Mouse (Mus musculus) ZHBTc4 (cell line): Measurements from ENCODE around the gene E330017A01Rik.

ENCODE experiments used
- DNase-seq: peaks from one replicate; pipeline ENCODE4 v3.0.0-alpha.2; 2011; ENCODE audit warnings: low read depth, low spot score

E330017A01Rik gene

DNA sequence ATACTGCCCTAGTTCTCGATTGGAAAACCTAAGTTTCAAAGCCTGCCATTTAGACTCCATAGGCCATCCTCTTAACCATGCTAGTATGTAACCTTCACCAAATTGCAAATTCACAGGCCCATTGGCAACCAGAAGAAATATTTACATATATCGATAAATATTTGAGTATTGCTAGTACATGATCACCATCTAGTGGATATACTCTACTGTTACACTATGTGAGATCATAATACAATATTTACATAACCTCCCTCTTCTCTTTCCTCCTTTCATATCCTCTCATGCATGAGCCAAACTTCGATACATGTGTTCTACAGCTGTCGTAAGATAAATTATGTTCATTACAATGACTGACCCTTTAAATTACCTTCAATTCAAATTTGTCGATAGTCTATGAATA, 24.5 kb upstream of the E330017A01Rik start:
- DNase-seq = no peak

DNA sequence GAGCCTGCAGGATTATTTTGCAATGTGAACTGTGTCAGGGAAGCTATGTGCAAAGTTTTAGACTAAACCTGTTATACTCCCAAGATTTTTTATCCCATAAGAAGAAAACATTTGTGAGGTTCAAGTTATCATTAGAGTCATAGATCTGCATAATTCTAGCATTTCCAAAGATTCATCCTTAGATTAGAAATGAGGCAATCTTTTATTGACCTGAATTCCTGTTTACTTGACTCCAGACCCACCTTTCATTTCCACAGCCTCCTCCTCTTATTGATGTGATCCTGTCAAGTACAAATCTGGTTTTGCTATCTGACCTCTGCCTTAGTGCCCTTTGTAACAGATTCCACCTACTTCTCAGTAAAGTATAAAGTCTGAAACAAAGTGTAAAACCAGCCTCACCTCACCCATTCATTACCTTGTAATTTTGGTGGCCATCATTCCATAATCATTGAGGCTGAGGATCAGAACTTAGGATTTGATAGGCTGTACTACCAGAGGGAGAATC, 23.8 kb upstream of the E330017A01Rik start:
- DNase-seq = no peak

DNA sequence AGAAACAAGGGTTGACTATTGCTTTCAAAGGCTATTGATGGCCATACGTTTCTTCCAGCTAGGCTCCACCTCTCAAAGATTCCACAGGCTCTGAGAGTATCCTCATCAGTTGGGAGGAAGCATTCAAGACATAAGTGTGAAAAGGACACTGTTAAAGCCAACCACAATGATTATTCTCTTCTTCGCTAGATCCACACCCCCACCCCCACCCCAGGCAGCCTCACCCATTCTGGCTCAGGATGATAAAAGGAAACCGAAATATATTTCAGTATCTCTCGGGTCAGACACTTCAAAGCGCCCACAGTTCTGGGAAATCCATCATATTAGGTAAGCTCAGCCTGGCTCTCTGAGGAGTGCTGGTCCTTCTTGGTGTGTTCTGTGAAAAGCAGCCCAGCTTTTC, 23.3 kb upstream of the E330017A01Rik start:
- DNase-seq = no peak

DNA sequence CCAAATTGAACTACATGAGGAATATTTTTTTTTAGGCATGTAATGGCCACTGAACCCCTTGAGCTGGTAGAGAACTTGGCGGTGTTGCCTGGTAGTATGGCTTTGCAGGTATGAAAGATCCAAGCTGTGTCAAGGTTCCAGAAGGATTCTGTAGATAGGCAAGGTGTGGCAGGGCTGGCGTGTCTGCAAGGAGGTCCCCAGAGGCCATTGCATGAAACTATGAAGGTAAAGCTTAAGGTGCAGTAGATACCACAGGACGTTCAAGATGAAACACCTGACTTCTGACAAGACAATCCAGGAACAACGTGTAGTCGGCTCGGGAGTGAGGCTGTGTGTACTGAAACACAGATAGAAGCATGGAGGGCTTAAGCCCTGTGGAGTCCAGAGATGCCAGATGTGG, 20.1 kb upstream of the E330017A01Rik start:
- DNase-seq = no peak

DNA sequence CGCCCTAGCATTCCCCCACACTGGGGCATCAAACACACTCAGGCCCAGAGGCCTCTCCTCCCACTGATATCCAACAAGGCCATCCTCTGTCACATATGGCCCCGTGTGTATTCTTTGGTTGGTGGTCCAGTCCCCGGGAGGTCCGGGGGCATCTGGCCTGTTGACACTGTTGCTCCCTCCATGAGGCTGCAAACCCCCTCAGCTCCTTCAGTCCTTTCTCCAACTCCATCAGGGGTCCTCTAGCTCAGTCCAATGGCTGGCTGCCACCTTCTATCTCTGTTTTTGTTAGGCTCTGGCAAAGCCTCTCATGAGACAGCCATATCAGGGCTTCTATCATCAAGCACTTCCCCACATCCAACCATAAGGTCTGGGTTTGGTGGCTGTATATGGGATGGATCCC, 18.0 kb upstream of the E330017A01Rik start:
- no peak for DNase-seq

DNA sequence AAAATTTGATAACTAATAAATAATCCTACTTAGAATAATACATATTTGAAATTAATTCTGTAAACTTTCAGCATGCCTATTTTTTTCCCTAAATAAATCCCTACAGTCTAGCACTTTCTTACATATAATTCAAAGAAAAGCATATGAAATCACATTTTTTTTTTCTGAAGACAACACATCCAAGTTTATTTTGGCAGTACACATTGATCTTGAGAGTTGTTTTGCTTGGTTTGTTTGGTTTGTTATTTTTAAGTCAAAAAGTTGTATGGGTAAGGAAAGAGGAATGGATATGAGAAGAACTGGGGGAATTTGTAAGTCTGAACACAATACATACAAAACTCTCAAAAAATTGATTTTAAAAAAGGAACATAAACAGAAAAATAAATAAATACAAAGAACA, 17.2 kb upstream of the E330017A01Rik start:
- DNase-seq = no peak

DNA sequence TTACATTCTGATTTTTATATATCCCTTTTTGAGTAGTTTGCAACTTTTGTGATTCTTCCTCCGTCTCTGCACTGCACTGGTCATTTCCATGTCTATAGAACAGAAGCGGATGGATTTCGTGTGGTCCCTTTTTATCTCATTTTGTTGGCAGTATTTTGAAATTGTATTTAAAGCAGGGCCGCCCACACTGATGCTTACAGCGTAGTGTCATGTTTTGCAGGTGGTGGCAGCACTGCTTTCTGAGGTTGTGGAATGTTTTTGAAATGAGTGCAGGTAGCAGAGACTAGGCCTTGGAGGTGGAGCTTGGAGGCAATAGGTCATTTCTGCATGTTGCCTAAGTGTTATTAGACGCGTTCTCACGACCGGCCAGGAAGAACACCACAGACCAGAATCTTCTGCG, 11.4 kb upstream of the E330017A01Rik start:
- no peak for DNase-seq

DNA sequence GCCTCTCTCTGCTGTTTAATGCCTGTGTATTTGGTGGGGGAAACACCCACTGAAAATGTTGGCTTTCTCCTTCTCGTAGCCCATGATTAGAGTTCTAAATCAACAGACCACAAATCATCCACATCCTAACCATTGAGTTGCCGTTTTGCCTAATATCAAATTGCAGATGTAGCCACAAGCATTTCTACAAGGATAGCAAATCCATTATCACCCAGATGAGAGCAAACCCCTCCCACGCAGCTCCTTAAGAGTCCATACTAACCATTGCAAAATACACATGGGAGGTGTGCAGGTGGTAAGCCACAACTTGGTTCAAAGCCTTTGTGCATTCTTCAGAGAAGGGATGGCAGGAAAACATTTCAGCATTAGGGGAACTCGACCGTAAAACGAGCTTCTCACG, 523 bp downstream of the E330017A01Rik start:
- DNase-seq = no peak

DNA sequence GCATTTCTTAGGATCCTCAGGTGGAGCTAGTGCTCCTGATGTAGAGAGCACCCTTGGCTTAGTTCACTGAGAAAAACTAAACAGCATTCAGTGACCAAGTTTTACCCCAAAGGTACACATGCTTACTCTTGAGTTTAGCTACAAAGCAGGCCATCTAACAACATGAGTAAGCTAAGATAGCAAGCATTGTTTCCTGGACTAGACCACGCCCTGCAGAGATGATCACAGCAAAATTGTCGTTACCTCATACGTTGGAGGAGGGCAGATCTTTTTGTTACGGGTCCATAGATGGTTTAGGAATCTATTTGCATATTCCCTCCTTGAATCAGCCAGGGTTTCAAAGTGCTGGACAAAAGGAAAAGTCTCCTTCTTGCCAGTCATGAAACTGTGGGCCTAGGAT, 1.1 kb downstream of the E330017A01Rik start:
- no peak for DNase-seq

DNA sequence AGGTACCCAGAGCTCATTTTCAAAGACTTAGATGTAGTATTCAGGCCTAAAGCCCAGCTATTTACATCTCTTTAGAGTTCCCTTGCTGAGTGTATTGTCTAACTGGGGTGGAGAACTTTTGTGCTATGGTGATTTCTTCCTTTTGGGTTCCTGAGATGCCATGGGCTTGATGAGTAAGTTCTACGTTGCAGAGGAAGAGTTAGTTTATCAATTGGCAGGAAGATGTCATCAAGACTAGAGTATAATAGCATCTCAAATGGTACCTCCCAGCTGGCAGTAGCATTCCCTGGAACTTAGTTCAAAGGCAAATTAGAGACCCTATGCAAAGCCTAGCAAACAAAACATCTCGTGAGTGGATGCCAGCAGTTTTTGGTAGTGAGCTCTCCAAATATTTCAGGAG, 2.7 kb downstream of the E330017A01Rik start:
- peak; percentile 70 for DNase-seq

DNA sequence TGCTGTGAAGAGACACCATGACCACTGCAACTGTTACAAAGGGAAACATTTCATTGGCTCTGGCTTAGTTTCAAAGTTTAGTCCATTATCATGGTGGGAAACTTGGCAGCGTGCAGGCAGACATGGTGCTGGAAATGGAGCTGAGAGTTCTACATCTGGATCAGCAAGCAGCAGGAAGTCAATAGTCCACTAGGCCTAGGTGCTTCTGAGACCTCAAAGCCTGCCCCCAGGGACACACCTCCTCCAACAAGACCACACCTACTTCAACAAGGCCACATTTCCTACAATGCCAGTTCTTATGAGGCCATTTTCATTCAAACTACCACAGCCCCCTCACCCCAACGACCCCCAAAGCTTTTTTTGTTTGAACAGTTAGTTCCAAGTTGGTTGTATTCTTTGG, 8.8 kb downstream of the E330017A01Rik start:
- DNase-seq = no peak

DNA sequence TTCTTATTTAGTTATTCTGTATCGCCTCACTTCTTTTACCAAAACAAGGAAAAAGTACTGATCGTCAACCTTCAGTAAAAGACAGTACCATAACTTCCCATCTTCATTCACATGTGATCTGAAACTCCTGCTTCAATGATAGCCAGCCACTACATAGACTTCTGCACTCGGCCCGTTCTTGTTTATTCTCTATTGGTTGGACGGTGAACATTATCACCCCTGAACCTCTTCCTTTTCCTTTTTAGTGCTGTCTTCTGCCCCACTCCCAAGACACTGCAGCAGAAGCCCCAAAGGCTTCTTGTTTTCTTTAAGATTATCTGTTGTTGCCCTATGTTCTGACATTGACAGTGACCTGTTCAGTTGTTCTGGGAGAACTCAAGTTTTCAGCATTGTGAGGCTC, 9.6 kb downstream of the E330017A01Rik start:
- DNase-seq = no peak

DNA sequence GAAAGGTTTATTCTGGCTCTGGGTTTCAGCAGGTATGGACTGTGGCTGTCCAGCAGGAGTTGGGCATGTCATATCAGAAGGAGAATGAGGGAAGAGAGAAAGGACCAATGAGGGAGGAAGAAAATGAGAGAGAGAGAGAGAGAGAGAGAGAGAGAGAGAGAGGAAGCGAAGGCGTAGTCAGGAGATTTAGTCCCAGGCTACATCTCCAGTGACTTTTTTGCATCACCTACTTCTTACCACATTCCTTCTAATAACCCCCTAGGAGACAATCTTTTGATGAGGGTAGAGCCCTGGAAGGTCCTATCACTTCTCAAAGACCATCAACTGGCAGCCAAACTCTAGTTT, 10.2 kb downstream of the E330017A01Rik start:
- DNase-seq = no peak

DNA sequence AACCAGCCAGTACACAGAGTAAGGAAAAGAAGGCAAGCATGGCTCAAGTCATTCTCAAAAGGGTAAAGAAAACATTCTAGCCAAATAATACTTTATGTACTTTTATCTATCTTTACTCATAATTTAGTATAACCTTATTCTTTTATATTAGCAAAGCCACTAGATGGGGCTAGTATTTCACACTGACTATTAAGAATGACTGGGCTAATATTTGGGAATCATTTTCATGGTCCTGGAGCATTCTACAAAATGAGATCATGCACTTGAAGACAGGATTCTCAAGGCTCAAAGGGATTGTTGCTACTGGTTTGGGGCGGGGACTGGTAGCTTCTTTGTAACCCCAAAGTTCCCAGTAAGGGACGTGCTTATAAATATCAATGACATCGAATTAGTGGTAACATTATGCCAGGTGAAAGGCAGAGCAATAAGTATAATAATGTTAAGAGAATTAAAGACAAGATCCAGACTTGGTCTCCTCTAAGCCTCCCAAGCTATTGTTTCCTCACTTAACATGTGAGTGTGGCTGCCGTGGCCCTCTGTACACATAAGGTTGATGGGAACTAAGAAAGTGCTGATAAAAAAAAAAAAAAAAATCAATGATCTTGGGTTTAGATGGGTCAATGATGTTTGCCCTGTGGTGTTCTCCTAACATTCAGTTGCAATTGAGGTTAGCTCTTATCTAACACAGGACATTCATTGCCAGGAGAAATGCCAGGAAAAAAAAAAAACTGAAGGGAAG, 10.8 kb downstream of the E330017A01Rik start:
- DNase-seq = no peak

DNA sequence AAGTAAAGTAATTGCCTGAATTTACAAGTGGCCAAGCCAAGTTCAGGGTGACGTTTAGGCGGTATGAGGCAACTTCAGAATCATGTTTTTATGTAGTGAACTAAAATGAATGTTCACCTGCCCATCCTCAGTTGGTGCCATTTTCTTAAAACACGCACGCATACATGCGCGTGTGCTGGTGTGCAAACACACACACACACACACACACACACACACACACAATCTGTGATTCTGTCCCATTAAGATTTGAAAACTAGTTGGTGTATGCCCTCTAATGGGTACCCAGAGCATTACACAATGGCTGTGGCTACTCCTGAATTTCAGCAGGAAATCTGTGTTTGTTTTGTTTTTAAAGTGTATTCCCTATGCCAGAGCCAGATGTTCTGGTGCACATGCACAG, 14.6 kb downstream of the E330017A01Rik start:
- DNase-seq = peak; percentile 24

DNA sequence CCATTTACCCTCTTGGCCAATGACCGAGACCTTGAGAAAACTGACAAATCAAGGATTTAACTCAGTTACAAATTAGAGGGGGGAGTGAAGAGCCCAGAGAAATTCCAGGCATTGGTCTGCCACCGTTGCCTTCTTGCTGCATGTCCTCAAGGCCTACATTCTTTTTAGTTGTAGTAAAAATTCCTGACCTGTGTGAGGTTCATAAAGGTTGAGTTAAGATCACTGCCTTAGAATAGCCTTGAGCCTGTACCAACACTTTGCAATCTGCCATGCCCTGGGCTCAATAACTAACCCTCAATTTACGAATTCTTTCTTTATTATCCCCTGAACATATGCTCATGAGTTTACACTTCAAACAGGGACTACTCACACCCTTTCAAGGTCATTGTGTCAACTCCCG, 15.4 kb downstream of the E330017A01Rik start:
- DNase-seq = no peak

DNA sequence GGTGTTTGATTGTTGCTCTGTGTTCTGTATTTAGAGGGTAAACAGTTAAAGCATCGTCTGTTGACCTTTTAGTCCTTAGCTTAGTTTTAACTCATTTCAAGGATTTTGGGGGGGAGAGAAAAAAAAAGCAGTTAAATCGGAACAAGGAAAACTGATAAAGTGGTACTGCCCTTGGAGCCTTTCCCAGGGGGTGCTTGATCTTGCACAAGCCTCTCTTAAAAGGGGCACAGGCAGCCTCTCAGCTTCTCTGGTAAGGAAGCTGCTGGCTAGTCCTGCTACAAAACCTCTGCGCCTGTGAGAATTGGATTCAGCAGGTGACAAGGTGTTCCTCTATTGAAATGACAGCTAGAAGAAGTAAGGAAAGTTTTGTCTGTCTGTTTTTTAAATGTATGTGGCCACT, 16.2 kb downstream of the E330017A01Rik start:
- DNase-seq = no peak

DNA sequence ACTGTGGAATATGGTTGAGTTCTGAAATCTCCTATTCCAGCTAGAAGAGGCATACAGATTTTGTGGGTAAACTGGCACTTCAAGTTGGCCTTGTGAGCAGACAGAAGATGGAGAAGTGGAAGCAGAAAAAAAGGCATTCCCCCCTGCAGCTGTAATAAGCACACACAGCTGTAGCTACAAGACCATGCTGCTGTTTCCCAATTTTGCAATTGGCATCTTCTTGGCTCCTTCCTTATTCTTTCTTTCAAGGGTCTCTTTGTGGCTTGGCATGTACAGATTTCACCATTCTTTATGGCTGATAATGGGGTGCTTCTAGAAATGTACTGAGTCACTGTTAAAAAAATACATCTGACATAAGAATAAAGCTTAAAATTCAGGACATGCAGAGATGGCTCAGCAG, 21.2 kb downstream of the E330017A01Rik start:
- no peak for DNase-seq

DNA sequence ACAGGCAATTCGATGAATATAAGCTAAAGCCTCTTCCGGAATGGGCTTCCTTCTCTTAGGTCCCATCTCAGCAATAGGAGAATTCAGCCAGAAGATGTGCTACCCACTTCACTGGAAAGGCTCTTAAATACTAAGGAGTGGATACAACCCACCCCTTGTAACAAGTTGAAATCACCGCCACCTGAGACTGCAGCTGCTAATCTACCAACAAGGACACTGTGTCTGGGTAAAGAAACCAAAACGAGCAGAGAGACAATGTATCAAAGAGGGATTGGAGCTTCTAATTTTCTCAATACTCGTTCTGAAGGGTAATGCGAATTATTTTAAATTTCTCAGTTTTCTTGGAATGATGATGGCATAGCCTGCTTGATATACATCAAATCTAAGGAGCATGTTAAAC, 21.7 kb downstream of the E330017A01Rik start, which contains the start of gene Gm813:
Gm813 (minus strand) TSS at position 101 of the 400 bp plus-strand sequence.
- no peak for DNase-seq

DNA sequence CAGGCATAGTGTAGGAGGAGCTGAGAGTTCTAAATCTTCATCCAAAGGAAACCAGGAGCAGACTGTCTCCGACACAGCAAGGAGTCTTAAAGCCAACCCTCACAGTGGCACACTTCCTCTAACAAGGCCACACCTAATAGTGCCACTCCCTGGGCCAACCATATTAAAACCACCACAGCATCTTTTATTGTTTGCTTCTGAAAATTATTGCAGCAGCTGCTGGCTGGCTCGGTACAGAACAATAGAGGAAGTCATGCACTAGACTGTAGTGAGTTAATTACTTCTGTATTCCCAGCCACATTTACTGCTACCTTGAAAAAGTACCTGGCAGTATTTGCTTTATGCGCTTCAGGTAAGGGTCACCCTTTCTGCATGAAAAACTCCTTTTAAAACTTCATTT, 25.6 kb downstream of the E330017A01Rik start:
- DNase-seq = no peak

DNA sequence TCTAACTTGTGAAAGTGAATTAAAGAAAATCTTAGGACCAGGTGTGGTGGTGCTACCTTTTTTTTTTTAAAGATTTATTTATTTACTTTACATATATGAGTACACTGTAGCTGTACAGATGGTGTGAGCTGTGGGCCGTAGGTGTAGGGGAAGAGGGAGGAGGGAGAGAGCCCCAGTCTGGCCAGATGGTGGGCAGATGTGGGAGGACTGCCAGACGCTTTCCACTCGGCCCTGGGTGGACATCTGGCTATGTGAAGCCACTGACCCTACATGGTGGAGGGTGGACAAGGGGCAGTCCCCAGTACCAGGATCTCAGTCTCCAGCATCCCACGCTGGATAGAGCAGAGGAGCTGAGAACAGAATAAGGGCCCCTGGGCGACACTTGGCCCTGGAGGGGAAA, 31.4 kb downstream of the E330017A01Rik start:
- DNase-seq = no peak

DNA sequence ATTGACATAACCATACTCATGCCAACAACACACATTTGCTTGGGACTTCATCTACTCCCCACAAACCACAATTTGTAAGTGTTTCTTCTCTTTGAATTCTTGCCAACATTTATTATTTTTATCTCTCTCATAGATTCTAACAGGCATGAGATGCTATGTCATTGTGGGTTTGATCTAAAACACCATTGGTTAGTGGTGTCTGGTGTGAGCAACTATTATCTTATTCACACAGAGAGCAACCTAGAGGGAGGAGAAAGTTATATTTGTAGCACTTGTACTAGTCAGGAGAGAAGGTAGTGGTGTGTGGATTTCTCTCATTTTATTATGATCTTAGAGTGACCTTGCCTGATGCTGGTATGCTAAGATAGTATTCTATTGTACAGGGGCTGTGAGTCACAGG, 33.9 kb downstream of the E330017A01Rik start:
- no peak for DNase-seq

DNA sequence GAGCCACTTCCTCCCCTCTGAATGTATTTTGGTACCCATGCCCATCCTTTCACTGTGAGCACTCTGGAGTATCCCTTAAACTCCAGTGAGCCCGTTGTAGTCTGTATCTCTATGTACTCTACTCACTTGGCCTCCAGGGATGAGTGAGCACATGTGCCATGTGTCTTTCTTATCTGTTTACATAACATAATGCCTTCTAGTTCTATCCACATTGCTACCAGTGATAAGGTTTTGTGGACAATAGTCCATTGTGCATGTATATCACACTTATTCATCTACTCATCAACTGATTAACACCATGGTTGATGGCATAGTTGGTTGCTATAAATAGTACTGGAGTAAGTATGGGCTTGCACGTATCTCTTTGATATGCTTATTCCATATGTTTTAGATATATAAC, 34.7 kb downstream of the E330017A01Rik start:
- DNase-seq = no peak

DNA sequence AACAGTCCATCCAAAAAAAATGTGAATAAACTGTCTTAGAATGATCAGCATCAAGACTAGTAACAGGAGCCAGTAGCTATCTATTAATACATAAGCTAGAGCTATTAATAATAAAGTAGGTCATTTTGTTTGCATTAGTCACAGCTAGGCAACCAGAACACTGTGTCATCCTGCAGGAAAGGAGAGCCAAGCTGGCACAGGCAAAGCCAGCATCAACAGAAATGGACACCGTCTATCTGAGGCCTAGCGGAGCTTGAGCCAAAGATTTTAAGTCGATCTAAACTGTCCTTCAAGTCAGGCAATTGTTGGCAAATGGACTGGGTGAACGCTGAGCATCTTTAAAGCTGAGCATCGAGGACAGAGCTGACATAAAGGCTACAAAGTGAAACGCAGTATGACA, 37.7 kb downstream of the E330017A01Rik start:
- DNase-seq = no peak
